Mouse (Mus musculus): Measurements from ENCODE around the gene Ago3. TPM values are rescaled to one million over a fixed set of nuclear protein-coding genes. Genes with fewer than 3 reads are reported as not detected.

Ago3 gene
- polyA plus RNA-seq, 1 experiment from 2014 or later: 11.9 TPM

- 86% methylated on average over 2 of the region's 2 CpGs for WGBS
These were observed 4.7 kb upstream of the Ago3 start for GRCm38 (mm10) chr4:126434094-126434493.

GRCm38 (mm10) chr4:126433175-126433574, 3.8 kb upstream of the Ago3 start:
- H3K9me3 ChIP-seq (ENCODE audit: control insufficient read depth, low read length): no peaks in the 10 kb centered on the region
- H3K4me3 ChIP-seq (ENCODE audit: low read depth, low read length): no peak overlapping the region
- ATAC-seq (ENCODE audit: low read depth) (no peak), DNase-seq (ENCODE audit: low spot score) (peak; percentile 38)
- H3K27ac ChIP-seq (replicated peaks; ENCODE audit: low read depth, low read length): no peak overlapping the region
- H3K4me1 ChIP-seq (ENCODE audit: control insufficient read depth, insufficient read depth, low read length): 0 out of 2 replicates have a peak, but pooled peaks cover 4% of the 10 kb centered on the region
- H3K36me3 ChIP-seq (ENCODE audit: control insufficient read depth, insufficient read depth, low read length): peaks cover 12% of the 10 kb centered on the region
- H3K4me2 ChIP-seq (ENCODE audit: low read depth, low read length): no peak overlapping the region
- WGBS: 78% methylated on average over 4 of the region's 4 CpGs
- no peak overlapping the region for H3K9ac ChIP-seq (ENCODE audit: low read depth, low read length)
- no peaks in the 10 kb centered on the region for H3K27me3 ChIP-seq (replicated peaks; ENCODE audit: control insufficient read depth, insufficient read depth, low read length)

More at GRCm38 (mm10) chr4:126434094-126434493, 4.7 kb upstream of the Ago3 start:
- Histone ChIP-seq H3K4me3 (ENCODE audit: low read depth, low read length) (no peak overlapping the region), H3K4me2 (ENCODE audit: low read depth, low read length) (no peak overlapping the region), H3K27me3 (replicated peaks; ENCODE audit: control insufficient read depth, insufficient read depth, low read length) (no peaks in the 10 kb centered on the region), H3K9me3 (ENCODE audit: control insufficient read depth, low read length) (no peaks in the 10 kb centered on the region), H3K9ac (ENCODE audit: low read depth, low read length) (no peak overlapping the region), H3K36me3 (ENCODE audit: control insufficient read depth, insufficient read depth, low read length) (peaks cover 20% of the 10 kb centered on the region), H3K4me1 (ENCODE audit: control insufficient read depth, insufficient read depth, low read length) (no peaks in the 10 kb centered on the region), H3K27ac (replicated peaks; ENCODE audit: low read depth, low read length) (no peak overlapping the region)
- ATAC-seq (ENCODE audit: low read depth): no peak
- DNase-seq (ENCODE audit: low spot score): no peak

GRCm38 (mm10) chr4:126431746-126432145, 2.4 kb upstream of the Ago3 start:
- Histone ChIP-seq H3K36me3 (ENCODE audit: control insufficient read depth, insufficient read depth, low read length) (no peaks in the 10 kb centered on the region), H3K4me2 (ENCODE audit: low read depth, low read length) (no peak overlapping the region), H3K27ac (replicated peaks; ENCODE audit: low read depth, low read length) (no peak overlapping the region), H3K27me3 (replicated peaks; ENCODE audit: control insufficient read depth, insufficient read depth, low read length) (no peaks in the 10 kb centered on the region), H3K4me1 (ENCODE audit: control insufficient read depth, insufficient read depth, low read length) (0 out of 2 replicates have a peak, but pooled peaks cover 4% of the 10 kb centered on the region), H3K9ac (ENCODE audit: low read depth, low read length) (no peak overlapping the region), H3K4me3 (ENCODE audit: low read depth, low read length) (no peak overlapping the region), H3K9me3 (ENCODE audit: control insufficient read depth, low read length) (no peaks in the 10 kb centered on the region)
- ATAC-seq (ENCODE audit: low read depth): no peak
- 83% methylated on average over 4 of the region's 4 CpGs for WGBS
- DNase-seq (ENCODE audit: low spot score): no peak

- ATAC-seq (ENCODE audit: low read depth) (peak; percentile 37), DNase-seq (ENCODE audit: low spot score) (no peak)
- Histone ChIP-seq H3K27me3 (replicated peaks; ENCODE audit: control insufficient read depth, insufficient read depth, low read length) (no peaks in the 10 kb centered on the region), H3K9me3 (ENCODE audit: control insufficient read depth, low read length) (no peaks in the 10 kb centered on the region), H3K36me3 (ENCODE audit: control insufficient read depth, insufficient read depth, low read length) (no peaks in the 10 kb centered on the region), H3K27ac (replicated peaks; ENCODE audit: low read depth, low read length) (peak overlapping the region; percentile 84), H3K4me3 (ENCODE audit: low read depth, low read length) (peak overlapping the region; percentile 91), H3K4me1 (ENCODE audit: control insufficient read depth, insufficient read depth, low read length) (0 out of 2 replicates have a peak, but pooled peaks cover 4% of the 10 kb centered on the region), H3K9ac (ENCODE audit: low read depth, low read length) (peak overlapping the region; percentile 93), H3K4me2 (ENCODE audit: low read depth, low read length) (peak overlapping the region; percentile 90)
- 2% methylated on average over 24 of the region's 24 CpGs for WGBS
These were observed 542 bp downstream of the Ago3 start for GRCm38 (mm10) chr4:126428682-126429346.

GRCm38 (mm10) chr4:126423866-126424265, 5.5 kb downstream of the Ago3 start:
- Histone ChIP-seq H3K27ac (replicated peaks; ENCODE audit: low read depth, low read length) (no peak overlapping the region), H3K4me2 (ENCODE audit: low read depth, low read length) (no peak overlapping the region), H3K9me3 (ENCODE audit: control insufficient read depth, low read length) (no peaks in the 10 kb centered on the region), H3K36me3 (ENCODE audit: control insufficient read depth, insufficient read depth, low read length) (no peaks in the 10 kb centered on the region), H3K4me1 (ENCODE audit: control insufficient read depth, insufficient read depth, low read length) (0 out of 2 replicates have a peak, but pooled peaks cover 4% of the 10 kb centered on the region), H3K4me3 (ENCODE audit: low read depth, low read length) (no peak overlapping the region), H3K27me3 (replicated peaks; ENCODE audit: control insufficient read depth, insufficient read depth, low read length) (no peaks in the 10 kb centered on the region), H3K9ac (ENCODE audit: low read depth, low read length) (no peak overlapping the region)
- DNase-seq (ENCODE audit: low spot score) (peak; percentile 22), ATAC-seq (ENCODE audit: low read depth) (no peak)
- WGBS: 74% methylated on average over 2 of the region's 2 CpGs

GRCm38 (mm10) chr4:126415707-126416106, 13.6 kb downstream of the Ago3 start:
- no peak for ATAC-seq (ENCODE audit: low read depth)
- H3K36me3 ChIP-seq (ENCODE audit: control insufficient read depth, insufficient read depth, low read length): peaks cover 9% of the 10 kb centered on the region; the same call in 1 of the 2 replicates
- H3K27me3 ChIP-seq (replicated peaks; ENCODE audit: control insufficient read depth, insufficient read depth, low read length): no peaks in the 10 kb centered on the region
- no peak overlapping the region for H3K9ac ChIP-seq (ENCODE audit: low read depth, low read length)
- H3K9me3 ChIP-seq (ENCODE audit: control insufficient read depth, low read length): no peaks in the 10 kb centered on the region
- no peaks in the 10 kb centered on the region for H3K4me1 ChIP-seq (ENCODE audit: control insufficient read depth, insufficient read depth, low read length)
- no peak overlapping the region for H3K27ac ChIP-seq (replicated peaks; ENCODE audit: low read depth, low read length)
- no peak overlapping the region for H3K4me3 ChIP-seq (ENCODE audit: low read depth, low read length)
- no peak overlapping the region for H3K4me2 ChIP-seq (ENCODE audit: low read depth, low read length)
- DNase-seq (ENCODE audit: low spot score): no peak

GRCm38 (mm10) chr4:126412526-126412925, 16.8 kb downstream of the Ago3 start:
- Histone ChIP-seq H3K4me3 (ENCODE audit: low read depth, low read length) (no peak overlapping the region), H3K27ac (replicated peaks; ENCODE audit: low read depth, low read length) (no peak overlapping the region), H3K36me3 (ENCODE audit: control insufficient read depth, insufficient read depth, low read length) (peaks cover 9% of the 10 kb centered on the region; the same call in 1 of the 2 replicates), H3K4me2 (ENCODE audit: low read depth, low read length) (no peak overlapping the region), H3K27me3 (replicated peaks; ENCODE audit: control insufficient read depth, insufficient read depth, low read length) (no peaks in the 10 kb centered on the region), H3K4me1 (ENCODE audit: control insufficient read depth, insufficient read depth, low read length) (no peaks in the 10 kb centered on the region), H3K9ac (ENCODE audit: low read depth, low read length) (no peak overlapping the region), H3K9me3 (ENCODE audit: control insufficient read depth, low read length) (no peaks in the 10 kb centered on the region)
- no peak for ATAC-seq (ENCODE audit: low read depth)
- no peak for DNase-seq (ENCODE audit: low spot score)
- 93% methylated on average over 3 of the region's 3 CpGs for WGBS

- ATAC-seq (ENCODE audit: low read depth) (no peak), DNase-seq (ENCODE audit: low spot score) (peak; percentile 23)
These were observed 57.9 kb downstream of the Ago3 start for GRCm38 (mm10) chr4:126371497-126371896.

GRCm38 (mm10) chr4:126360069-126360468, 69.3 kb downstream of the Ago3 start:
- Histone ChIP-seq H3K36me3 (ENCODE audit: control insufficient read depth, insufficient read depth, low read length) (peaks cover 73% of the 10 kb centered on the region), H3K27ac (replicated peaks; ENCODE audit: low read depth, low read length) (no peak overlapping the region)
- 98% methylated on average over 1 of the region's 1 CpGs for WGBS

More at GRCm38 (mm10) chr4:126371497-126371896, 57.9 kb downstream of the Ago3 start:
- WGBS: 82% methylated on average over 9 of the region's 9 CpGs
- H3K27me3 ChIP-seq (replicated peaks; ENCODE audit: control insufficient read depth, insufficient read depth, low read length): no peaks in the 10 kb centered on the region
- H3K4me3 ChIP-seq (ENCODE audit: low read depth, low read length): no peak overlapping the region
- H3K4me2 ChIP-seq (ENCODE audit: low read depth, low read length): no peak overlapping the region
- no peak overlapping the region for H3K9ac ChIP-seq (ENCODE audit: low read depth, low read length)
- H3K27ac ChIP-seq (replicated peaks; ENCODE audit: low read depth, low read length): no peak overlapping the region
- H3K9me3 ChIP-seq (ENCODE audit: control insufficient read depth, low read length): no peaks in the 10 kb centered on the region
- peaks cover 25% of the 10 kb centered on the region for H3K36me3 ChIP-seq (ENCODE audit: control insufficient read depth, insufficient read depth, low read length)
- H3K4me1 ChIP-seq (ENCODE audit: control insufficient read depth, insufficient read depth, low read length): no peaks in the 10 kb centered on the region

More at GRCm38 (mm10) chr4:126360069-126360468, 69.3 kb downstream of the Ago3 start:
- H3K4me3 ChIP-seq (ENCODE audit: low read depth, low read length): no peak overlapping the region
- H3K9me3 ChIP-seq (ENCODE audit: control insufficient read depth, low read length): no peaks in the 10 kb centered on the region
- H3K27me3 ChIP-seq (replicated peaks; ENCODE audit: control insufficient read depth, insufficient read depth, low read length): no peaks in the 10 kb centered on the region
- ATAC-seq (ENCODE audit: low read depth) (no peak), DNase-seq (ENCODE audit: low spot score) (no peak)
- no peak overlapping the region for H3K4me2 ChIP-seq (ENCODE audit: low read depth, low read length)
- H3K4me1 ChIP-seq (ENCODE audit: control insufficient read depth, insufficient read depth, low read length): no peaks in the 10 kb centered on the region
- H3K9ac ChIP-seq (ENCODE audit: low read depth, low read length): no peak overlapping the region

Data from embryonic facial prominence, embryonic 14.5 days (tissue).